Mouse (Mus musculus) myocyte (in vitro differentiated cells): ENCODE measurements around the gene Dnajc3. TPM values are rescaled to one million over a fixed set of nuclear protein-coding genes. Genes with fewer than 3 reads are reported as not detected.

Experiments
- H3K27me3 ChIP-seq: one replicate; pipeline ENCODE4 v1.6.1; 2011; ENCODE audit not compliant: control insufficient read depth, insufficient read depth, insufficient read length
- H3K36me3 ChIP-seq: one replicate; pipeline ENCODE4 v1.6.1; 2011; ENCODE audit not compliant: control insufficient read depth, insufficient read depth
- H3K4me2 ChIP-seq: one replicate; pipeline ENCODE4 v1.6.1; 2011; ENCODE audit warnings: low read depth, control low read depth
- H3K4me3 ChIP-seq: one replicate; pipeline ENCODE4 v1.5.1; 2011; ENCODE audit warnings: mild to moderate bottlenecking, control low read depth, moderate library complexity
- H3K79me2 ChIP-seq: one replicate; pipeline ENCODE4 v1.6.1; 2011; ENCODE audit not compliant: control insufficient read depth, insufficient read depth
- H3ac ChIP-seq: one replicate; pipeline ENCODE4 v1.6.1; 2011; ENCODE audit not compliant: control insufficient read depth, insufficient read length
- CEBPB ChIP-seq: IDR thresholded peaks from 2 replicates; pipeline ENCODE4 v1.6.1; 2011; ENCODE audit warnings: mild to moderate bottlenecking, moderate library complexity; ENCODE audit not compliant: poor library complexity, insufficient read depth, severe bottlenecking
- E2F4 ChIP-seq: IDR thresholded peaks from one replicate; pipeline ENCODE4 v1.6.1; 2011; ENCODE audit warnings: mild to moderate bottlenecking, control low read depth, moderate library complexity; ENCODE audit not compliant: insufficient read depth
- MAX ChIP-seq: IDR thresholded peaks from one replicate; pipeline ENCODE4 v1.6.1; 2011; ENCODE audit warnings: low read depth, mild to moderate bottlenecking, control low read depth
- MYOD1 ChIP-seq, 3 experiments: IDR thresholded peaks; one replicate each; pipeline ENCODE4 v1.6.1; 2011; ENCODE audit warnings: control low read depth in 2 of 3, low read depth in 2 of 3, mild to moderate bottlenecking in 2 of 3, moderate library complexity in 1 of 3; ENCODE audit not compliant: insufficient read length in 2 of 3, control insufficient read depth in 1 of 3
- MYOG ChIP-seq, 3 experiments: IDR thresholded peaks; one replicate each; pipeline ENCODE4 v1.6.1; 2011; ENCODE audit warnings: control low read depth in 2 of 3, low read depth in 2 of 3, mild to moderate bottlenecking in 2 of 3; ENCODE audit not compliant: insufficient read length in 2 of 3, control insufficient read depth in 1 of 3, insufficient read depth in 1 of 3
- POLR2A ChIP-seq: IDR thresholded peaks from one replicate; pipeline ENCODE4 v1.6.1; 2011; ENCODE audit warnings: low read depth, mild to moderate bottlenecking, control low read depth, moderate library complexity; ENCODE audit not compliant: insufficient read length
- POLR2AphosphoS2 ChIP-seq: IDR thresholded peaks from one replicate; pipeline ENCODE4 v1.6.1; 2011; ENCODE audit warnings: low read depth, control low read depth; ENCODE audit not compliant: insufficient read length
- REST ChIP-seq: IDR thresholded peaks from one replicate; pipeline ENCODE4 v1.6.1; 2011; ENCODE audit warnings: mild to moderate bottlenecking, control low read depth, moderate library complexity; ENCODE audit not compliant: insufficient read depth, insufficient read length
- SRF ChIP-seq: IDR thresholded peaks from one replicate; pipeline ENCODE4 v1.6.1; 2011; ENCODE audit warnings: low read depth; ENCODE audit not compliant: control insufficient read depth, insufficient read length
- TCF12 ChIP-seq: IDR thresholded peaks from one replicate; pipeline ENCODE4 v1.6.1; 2011; ENCODE audit warnings: mild to moderate bottlenecking, control low read depth; ENCODE audit not compliant: poor library complexity, insufficient read depth, severe bottlenecking
- TCF3 ChIP-seq: IDR thresholded peaks from one replicate; pipeline ENCODE4 v1.6.1; 2011; ENCODE audit warnings: low read depth, control low read depth; ENCODE audit not compliant: insufficient read length
- USF1 ChIP-seq: IDR thresholded peaks from one replicate; pipeline ENCODE4 v1.6.1; 2011; ENCODE audit warnings: low read depth, mild to moderate bottlenecking, control low read depth, moderate library complexity
- polyA plus RNA-seq: library from polyadenylated mRNA; unstranded; fragments of >200 nt; fragmentation: generic; extraction: Trizol; gene quantifications from one replicate; pipeline ENCODE4 v1.2.1, GENCODE M21; 2012; ENCODE audit warnings: missing spikeins

Gene Dnajc3
- polyA plus RNA-seq, 1 experiment = 6.9 TPM

DNA sequence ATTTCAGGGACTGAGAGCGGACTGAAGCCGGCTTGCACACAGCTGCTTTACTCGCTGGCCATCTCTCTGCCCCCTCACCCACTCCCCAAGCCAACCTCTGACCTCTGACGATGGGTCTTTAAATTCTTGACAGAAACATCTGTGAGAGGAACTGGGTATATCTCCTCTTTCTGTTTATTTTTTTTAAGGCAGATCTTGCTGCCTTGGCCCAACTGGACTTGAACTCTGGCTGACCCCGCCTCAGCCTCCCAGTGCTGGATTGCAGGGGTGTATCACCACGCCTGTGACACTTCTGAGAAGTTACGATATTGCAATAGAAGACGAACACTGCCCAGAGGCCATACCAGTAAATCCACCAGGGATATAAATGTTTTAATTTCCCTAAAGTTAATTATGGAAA lies 27.9 kb upstream of the Dnajc3 start:
- no peak overlapping the region for H3ac ChIP-seq
- no peaks in the 10 kb centered on the region for H3K27me3 ChIP-seq
- TF ChIP-seq MYOG (IDR thresholded peaks at IDR 0.05; ENCODE audit: control insufficient read depth in 1 of 3, insufficient read depth in 1 of 3, insufficient read length in 2 of 3, low read depth in 2 of 3) (no peak), REST (no peak), USF1 (no peak), MYOD1 (IDR thresholded peaks at IDR 0.05; ENCODE audit: control insufficient read depth in 1 of 3, insufficient read length in 2 of 3, low read depth in 2 of 3) (no peak), TCF3 (no peak), CEBPB (no peak), TCF12 (no peak), POLR2A (no peak), POLR2AphosphoS2 (no peak), SRF (no peak), MAX (no peak)
- H3K36me3 ChIP-seq = peaks cover 14% of the 10 kb centered on the region
- no peaks in the 10 kb centered on the region for H3K79me2 ChIP-seq
- H3K4me2 ChIP-seq = no peak overlapping the region
- H3K4me3 ChIP-seq = no peak overlapping the region

DNA sequence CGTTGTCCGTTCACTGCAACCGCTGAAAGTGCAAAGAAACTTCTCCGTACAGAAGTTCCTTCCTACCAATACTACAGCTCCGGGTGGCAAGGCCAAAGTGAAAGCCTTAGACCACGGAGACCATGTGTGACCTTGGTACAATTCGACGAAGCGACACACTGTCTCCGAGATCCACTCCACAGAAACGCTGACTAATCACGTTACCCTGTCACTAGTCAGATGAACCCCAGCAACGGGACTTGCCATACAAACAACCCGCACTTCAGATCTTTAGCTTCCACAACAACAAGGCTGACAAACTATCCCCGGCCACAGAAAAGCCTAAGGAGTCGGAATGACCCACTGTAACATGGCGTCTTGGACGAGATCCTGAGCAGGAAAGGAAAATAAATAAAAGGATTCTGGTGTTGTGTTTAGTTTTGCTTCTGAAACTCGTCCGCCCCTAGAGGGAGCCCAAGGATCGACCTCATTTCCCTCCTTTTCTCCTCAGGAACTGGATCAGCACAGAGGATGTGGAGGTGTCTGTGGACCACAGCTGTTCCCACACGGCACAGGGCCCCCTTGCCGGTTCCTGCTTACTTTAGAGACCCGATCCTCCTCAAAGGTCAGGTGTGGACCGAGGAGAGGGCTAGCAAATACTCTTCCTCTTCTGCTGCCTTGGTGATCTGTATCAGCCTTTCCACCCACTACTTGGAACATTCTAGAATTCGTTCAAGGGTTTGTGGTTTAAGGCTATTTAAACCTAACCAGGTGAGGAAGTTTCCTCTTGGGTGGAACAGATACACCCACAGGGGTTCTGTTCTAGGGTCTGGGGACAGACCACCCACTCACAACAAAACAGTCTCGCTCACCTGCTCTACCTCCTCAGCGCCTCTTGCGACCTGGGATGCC lies 27.2 kb upstream of the Dnajc3 start:
- no peak overlapping the region for H3K4me3 ChIP-seq
- no peak overlapping the region for H3K4me2 ChIP-seq
- TF ChIP-seq POLR2AphosphoS2 (no peak), USF1 (no peak), MYOG (IDR thresholded peaks at IDR 0.05; ENCODE audit: control insufficient read depth in 1 of 3, insufficient read depth in 1 of 3, insufficient read length in 2 of 3, low read depth in 2 of 3) (no peak), POLR2A (no peak), MAX (no peak), TCF12 (no peak), REST (no peak), E2F4 (no peak), CEBPB (no peak), TCF3 (no peak), SRF (no peak), MYOD1 (IDR thresholded peaks at IDR 0.05; ENCODE audit: control insufficient read depth in 1 of 3, insufficient read length in 2 of 3, low read depth in 2 of 3) (no peak)

DNA sequence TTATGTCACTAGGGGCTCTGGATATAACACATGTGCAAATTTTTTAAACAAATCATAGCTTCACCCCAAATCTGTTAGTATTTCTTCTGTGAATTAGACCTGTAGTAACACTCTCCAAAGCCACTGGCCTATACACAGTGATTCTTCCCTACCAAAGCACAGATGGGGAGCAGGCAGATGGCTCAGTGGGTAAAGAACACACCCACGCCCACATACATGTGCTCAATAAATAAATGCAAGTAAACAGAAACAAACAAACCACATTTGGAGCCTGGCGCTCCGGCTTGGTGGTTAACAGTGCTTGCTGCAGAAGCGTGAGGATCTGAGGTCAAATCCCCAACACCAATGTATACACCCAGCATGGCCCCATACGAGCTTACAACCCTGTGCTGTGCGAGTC lies 26.3 kb upstream of the Dnajc3 start:
- TF ChIP-seq POLR2A (no peak), MAX (no peak), POLR2AphosphoS2 (no peak), REST (no peak)
- H3K4me2 ChIP-seq = no peak overlapping the region
- H3ac ChIP-seq = no peak overlapping the region
- no peaks in the 10 kb centered on the region for H3K27me3 ChIP-seq
- H3K79me2 ChIP-seq = no peaks in the 10 kb centered on the region
- peaks cover 14% of the 10 kb centered on the region for H3K36me3 ChIP-seq
- no peak overlapping the region for H3K4me3 ChIP-seq

More for the DNA sequence above, 27.2 kb upstream of the Dnajc3 start:
- Histone ChIP-seq H3K27me3 (no peaks in the 10 kb centered on the region), H3ac (no peak overlapping the region), H3K79me2 (no peaks in the 10 kb centered on the region), H3K36me3 (peaks cover 14% of the 10 kb centered on the region)

DNA sequence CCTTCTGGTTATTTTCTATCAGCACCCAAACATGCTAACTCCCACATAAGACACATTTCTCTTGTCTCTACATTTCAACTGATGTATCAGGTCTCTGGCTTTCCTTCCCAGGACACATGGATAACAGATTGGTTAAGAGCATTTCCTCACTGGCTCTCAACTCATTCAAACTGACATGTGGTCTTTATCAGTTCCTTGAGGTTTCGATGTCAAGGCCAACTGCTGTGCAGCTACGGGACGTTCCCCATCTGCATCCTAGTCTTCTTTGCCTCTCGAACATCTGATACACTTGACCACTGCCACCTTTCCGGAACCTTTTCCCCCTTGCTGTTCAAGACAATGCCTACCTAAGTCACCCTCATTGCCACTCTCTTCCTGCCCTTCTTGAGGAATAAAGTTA lies 24.1 kb upstream of the Dnajc3 start:
- Histone ChIP-seq H3K27me3 (no peaks in the 10 kb centered on the region), H3K36me3 (peaks cover 10% of the 10 kb centered on the region), H3K4me3 (no peak overlapping the region), H3ac (no peak overlapping the region), H3K79me2 (no peaks in the 10 kb centered on the region), H3K4me2 (no peak overlapping the region)
- TF ChIP-seq TCF12 (no peak), POLR2A (no peak), REST (no peak), MYOG (IDR thresholded peaks at IDR 0.05; ENCODE audit: control insufficient read depth in 1 of 3, insufficient read depth in 1 of 3, insufficient read length in 2 of 3, low read depth in 2 of 3) (no peak), MAX (no peak), TCF3 (no peak), POLR2AphosphoS2 (no peak), E2F4 (no peak), SRF (no peak), MYOD1 (IDR thresholded peaks at IDR 0.05; ENCODE audit: control insufficient read depth in 1 of 3, insufficient read length in 2 of 3, low read depth in 2 of 3) (no peak), CEBPB (no peak), USF1 (no peak)

DNA sequence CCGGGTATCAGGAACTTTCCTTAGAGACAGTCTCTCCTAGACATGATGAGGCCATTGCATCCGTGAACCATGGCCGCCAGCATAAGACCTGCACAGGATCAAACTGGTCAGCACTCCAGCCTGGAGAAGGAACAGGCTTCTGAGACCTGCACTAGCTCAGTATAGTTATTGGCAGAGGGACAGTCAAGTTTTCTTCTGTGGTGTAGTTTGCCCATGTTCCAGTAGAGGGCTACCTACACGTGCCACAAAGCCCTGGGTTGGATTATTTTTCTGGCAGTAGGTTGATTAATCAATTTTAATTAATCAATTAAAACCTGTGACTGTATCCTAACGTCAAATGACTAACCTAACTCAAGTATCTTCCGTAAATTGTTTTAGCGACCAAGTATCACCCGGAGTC lies 18.8 kb upstream of the Dnajc3 start:
- Histone ChIP-seq H3K27me3 (no peaks in the 10 kb centered on the region), H3ac (no peak overlapping the region), H3K4me2 (no peak overlapping the region), H3K79me2 (no peaks in the 10 kb centered on the region), H3K4me3 (no peak overlapping the region), H3K36me3 (no peaks in the 10 kb centered on the region)
- TF ChIP-seq CEBPB (no peak), MAX (no peak), MYOD1 (IDR thresholded peaks at IDR 0.05; ENCODE audit: control insufficient read depth in 1 of 3, insufficient read length in 2 of 3, low read depth in 2 of 3) (no peak), SRF (no peak), E2F4 (no peak), REST (no peak), POLR2A (no peak), TCF3 (no peak), POLR2AphosphoS2 (no peak), MYOG (IDR thresholded peaks at IDR 0.05; ENCODE audit: control insufficient read depth in 1 of 3, insufficient read depth in 1 of 3, insufficient read length in 2 of 3, low read depth in 2 of 3) (no peak)
